Mouse (Mus musculus) urinary bladder, postnatal 14 days (tissue): ENCODE measurements at regions not wholly inside any gene's neighbourhood (a gene's known extent, or its start where the extent isn't known, plus 50 kb on each side); places are given as distances from the start of the nearest gene placed in this dataset.

Experiments used
- DNase-seq: peaks from one replicate; pipeline ENCODE4 v3.0.0; 2021; ENCODE audit warnings: low spot score

GRCm38 (mm10) chr13:28450699-28451445 lies 193.5 kb downstream of the Gm11361 start:
- DNase-seq = no peak

GRCm38 (mm10) chr13:28449026-28449425 lies 191.7 kb downstream of the Gm11361 start:
- DNase-seq = no peak

GRCm38 (mm10) chr13:28442250-28442649 lies 184.9 kb downstream of the Gm11361 start:
- DNase-seq = no peak

- DNase-seq = no peak
These were observed 176.1 kb downstream of the Gm11361 start for GRCm38 (mm10) chr13:28433445-28433844.

- no peak for DNase-seq
These were observed 174.7 kb downstream of the Gm11361 start for GRCm38 (mm10) chr13:28432017-28432416.

GRCm38 (mm10) chr13:28426085-28426484 lies 168.8 kb downstream of the Gm11361 start:
- no peak for DNase-seq

GRCm38 (mm10) chr13:28425116-28425515 lies 167.8 kb downstream of the Gm11361 start:
- DNase-seq = no peak

- no peak for DNase-seq
These were observed 167.2 kb downstream of the Gm11361 start for GRCm38 (mm10) chr13:28424446-28425059.

- DNase-seq = no peak
These were observed 164.0 kb downstream of the Gm11361 start for GRCm38 (mm10) chr13:28421309-28421708.

- no peak for DNase-seq
These were observed 163.3 kb downstream of the Gm11361 start for GRCm38 (mm10) chr13:28420636-28421035.

GRCm38 (mm10) chr13:28419950-28420381 lies 162.6 kb downstream of the Gm11361 start:
- peak; percentile 27 for DNase-seq

- no peak for DNase-seq
These were observed 161.8 kb downstream of the Gm11361 start for GRCm38 (mm10) chr13:28418936-28419681.

GRCm38 (mm10) chr13:28417929-28418881 lies 160.9 kb downstream of the Gm11361 start:
- peak; percentile 33 for DNase-seq

GRCm38 (mm10) chr13:28417431-28417928 lies 160.2 kb downstream of the Gm11361 start:
- DNase-seq = no peak

- DNase-seq = no peak
These were observed 159.6 kb downstream of the Gm11361 start for GRCm38 (mm10) chr13:28416887-28417286.

GRCm38 (mm10) chr13:28416231-28416630 lies 158.9 kb downstream of the Gm11361 start:
- DNase-seq = no peak

- DNase-seq = no peak
These were observed 158.4 kb downstream of the Gm11361 start for GRCm38 (mm10) chr13:28415769-28416168.

GRCm38 (mm10) chr13:28410324-28410723 lies 153.0 kb downstream of the Gm11361 start:
- DNase-seq = no peak

- DNase-seq = no peak
These were observed 152.2 kb downstream of the Gm11361 start for GRCm38 (mm10) chr13:28409609-28409902.

- DNase-seq = no peak
These were observed 151.7 kb downstream of the Gm11361 start for GRCm38 (mm10) chr13:28408868-28409608.

GRCm38 (mm10) chr13:28400459-28400858 lies 143.1 kb downstream of the Gm11361 start:
- no peak for DNase-seq
